Mouse (Mus musculus) bone marrow macrophage, adult 2 months (primary cell): ENCODE measurements around the gene Kdm2b. TPM values are rescaled to one million over a fixed set of nuclear protein-coding genes. Genes with fewer than 3 reads are reported as not detected.
A peak's percentile ranks its signal among the peaks of the same experiment; 100 is the strongest.

Experiments
- H3K27ac ChIP-seq: 2 replicates; pipeline ENCODE4 v1.5.1; 2012; ENCODE audit warnings: low read depth, low read length; ENCODE audit not compliant: insufficient read depth
- H3K4me1 ChIP-seq: 2 replicates; pipeline ENCODE4 v1.6.1; 2012; ENCODE audit warnings: low read length; ENCODE audit not compliant: control insufficient read depth, insufficient read depth
- H3K4me3 ChIP-seq: 2 replicates; pipeline ENCODE4 v1.5.1; 2012; ENCODE audit warnings: mild to moderate bottlenecking, low read length, moderate library complexity; ENCODE audit not compliant: insufficient read depth
- CTCF ChIP-seq: IDR thresholded peaks from 2 replicates; pipeline ENCODE4 v1.5.1; 2012; ENCODE audit warnings: low read depth, mild to moderate bottlenecking, low read length, moderate library complexity
- POLR2A ChIP-seq: IDR thresholded peaks from 2 replicates; pipeline ENCODE4 v1.6.1; 2012; ENCODE audit warnings: mild to moderate bottlenecking, low read depth, low read length, borderline replicate concordance
- polyA plus RNA-seq: library from polyadenylated mRNA; stranded (reverse); fragments of >200 nt; gene quantifications from 2 replicates; pipeline ENCODE4 v1.2.4, GENCODE M21; 2012; ENCODE audit not compliant: missing spikeins, insufficient read depth, insufficient read length

The Kdm2b gene
- polyA plus RNA-seq, 1 experiment = 26.9 TPM

DNA sequence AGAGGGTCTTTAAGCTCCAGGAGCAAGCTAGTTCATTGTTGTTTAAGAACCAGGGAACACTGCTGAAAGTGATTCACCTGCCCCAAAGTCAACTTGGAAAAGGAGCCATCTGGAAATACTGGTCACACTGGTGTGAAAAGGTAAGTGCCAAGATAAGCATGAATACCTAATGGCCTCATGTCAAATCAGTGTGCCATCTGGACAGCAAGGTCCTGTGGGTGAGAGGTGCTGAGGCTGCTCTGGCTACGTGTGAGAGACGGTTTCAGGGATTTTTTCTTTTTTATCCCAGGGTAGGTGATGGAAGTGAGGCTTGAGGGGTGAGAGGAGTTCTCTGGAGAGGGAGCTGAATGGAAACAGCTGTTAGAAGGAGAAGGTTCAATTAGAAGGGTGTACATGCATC is 116.0 kb downstream of the Kdm2b start:
- Histone ChIP-seq H3K27ac (no peak overlapping the region), H3K4me3 (no peak overlapping the region), H3K4me1 (no peaks in the 10 kb centered on the region)
- TF ChIP-seq CTCF = no peak
- TF ChIP-seq POLR2A = no peak

- Histone ChIP-seq H3K4me1 (no peaks in the 10 kb centered on the region), H3K27ac (no peak overlapping the region), H3K4me3 (no peak overlapping the region)
- no peak for TF ChIP-seq CTCF
- TF ChIP-seq POLR2A = no peak
Measured at GRCm38 (mm10) chr5:122872626-122873025, 117.0 kb downstream of the Kdm2b start.

DNA sequence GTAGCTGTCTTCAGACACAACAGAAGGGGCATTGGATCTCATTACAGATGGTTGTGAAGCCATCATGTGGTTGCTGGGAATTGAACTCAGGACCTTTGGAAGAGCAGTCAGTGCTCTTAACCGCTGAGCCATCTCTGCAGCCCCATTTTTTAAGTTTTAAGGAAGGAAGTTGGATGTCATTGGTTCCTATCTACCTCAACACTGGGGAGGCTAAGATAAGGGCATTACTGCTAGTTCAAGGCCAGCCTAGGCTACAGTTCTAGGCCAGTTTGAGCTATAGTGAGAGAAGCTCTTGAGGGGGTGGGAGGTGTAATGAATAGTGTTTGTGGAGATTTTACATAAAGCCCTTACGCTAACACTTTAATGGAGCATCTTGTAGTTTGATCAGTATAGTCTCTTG is 126.6 kb downstream of the Kdm2b start:
- H3K27ac ChIP-seq = no peak overlapping the region
- H3K4me3 ChIP-seq = no peak overlapping the region
- TF ChIP-seq POLR2A (no peak), CTCF (no peak)
- peaks cover 2% of the 10 kb centered on the region; the same call in 1 of the 2 replicates for H3K4me1 ChIP-seq

DNA sequence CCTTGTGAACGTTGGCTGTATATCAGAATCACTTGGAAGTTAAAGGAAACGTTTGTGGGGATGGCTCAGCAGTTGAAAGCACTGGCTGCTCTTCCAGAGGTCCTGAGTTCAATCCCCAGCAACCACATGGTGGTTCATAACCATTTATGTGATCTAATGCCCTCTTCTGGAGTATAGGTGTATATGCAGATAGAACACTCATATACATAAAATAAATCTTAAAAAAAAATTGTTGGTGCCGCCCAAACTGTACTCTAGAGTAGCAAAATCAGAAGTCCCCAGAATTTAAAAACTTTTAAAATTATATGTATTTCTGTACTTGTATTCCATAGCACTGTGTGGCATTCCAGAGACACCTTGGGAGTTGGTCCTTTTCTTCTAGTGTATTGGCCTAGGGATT is 133.8 kb downstream of the Kdm2b start:
- no peak for TF ChIP-seq POLR2A
- no peak for TF ChIP-seq CTCF
- Histone ChIP-seq H3K27ac (no peak overlapping the region), H3K4me3 (no peak overlapping the region), H3K4me1 (peaks cover 13% of the 10 kb centered on the region)

GRCm38 (mm10) chr5:122852611-122853010 is 137.0 kb downstream of the Kdm2b start:
- TF ChIP-seq CTCF (no peak), POLR2A (no peak)
- H3K4me1 ChIP-seq = peaks cover 15% of the 10 kb centered on the region
- H3K27ac ChIP-seq = no peak overlapping the region
- H3K4me3 ChIP-seq = no peak overlapping the region

GRCm38 (mm10) chr5:122850319-122851002 is 139.2 kb downstream of the Kdm2b start:
- peak overlapping the region; percentile 90 for H3K4me3 ChIP-seq
- H3K27ac ChIP-seq = peak overlapping the region; percentile 61
- TF ChIP-seq CTCF (no peak), POLR2A (no peak)
- peaks cover 12% of the 10 kb centered on the region for H3K4me1 ChIP-seq

DNA sequence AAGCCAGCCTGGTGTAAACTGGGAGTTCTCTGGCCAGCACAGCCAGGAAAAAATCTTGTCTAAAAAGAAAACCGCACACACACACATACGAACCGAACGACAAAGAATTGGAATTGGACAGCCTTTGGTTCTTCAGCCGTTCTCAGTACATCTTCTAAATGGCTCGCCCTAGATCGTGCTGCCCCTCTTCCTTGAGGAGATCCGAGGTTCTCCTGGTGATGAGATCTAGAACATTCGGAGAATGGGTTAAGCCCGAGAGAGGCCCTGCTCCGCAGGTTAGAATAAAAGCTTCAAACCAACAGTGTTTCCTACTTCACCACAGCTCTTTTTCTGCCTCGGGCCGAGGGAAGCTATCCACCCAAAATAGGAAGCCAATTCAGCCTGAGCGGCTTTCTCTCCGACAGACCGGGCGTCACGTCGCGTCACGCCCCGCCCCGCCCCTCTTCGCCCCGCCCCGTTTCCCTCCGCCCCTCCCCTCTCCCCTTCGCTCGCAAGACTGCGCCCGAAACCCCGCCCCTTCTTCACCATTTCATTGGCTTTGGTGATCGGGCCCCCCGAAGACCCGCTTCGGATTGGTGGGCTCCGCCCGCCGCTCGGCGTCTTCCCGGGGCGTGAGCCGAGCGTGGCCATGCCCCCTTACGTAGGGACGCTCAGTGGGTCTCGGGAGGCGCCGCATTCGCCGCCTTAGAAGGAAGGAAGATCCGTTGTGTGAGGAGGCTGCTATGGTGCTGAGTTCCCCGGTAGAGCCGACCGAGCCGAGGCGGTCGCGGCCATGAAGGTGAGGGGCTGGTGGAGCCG is 139.9 kb downstream of the Kdm2b start, which contains the start of gene Rnf34:
Gene Rnf34, plus strand, starts transcription at position 528 of the 798 bp plus-strand sequence.
- TF ChIP-seq POLR2A = peak; percentile 94
- no peak for TF ChIP-seq CTCF
- peak within 1 kb of the TSS; percentile 73 for H3K27ac ChIP-seq
- H3K4me3 ChIP-seq = peak within 1 kb of the TSS; percentile 90
- H3K4me1 ChIP-seq = peaks cover 12% of the 10 kb centered on the region

DNA sequence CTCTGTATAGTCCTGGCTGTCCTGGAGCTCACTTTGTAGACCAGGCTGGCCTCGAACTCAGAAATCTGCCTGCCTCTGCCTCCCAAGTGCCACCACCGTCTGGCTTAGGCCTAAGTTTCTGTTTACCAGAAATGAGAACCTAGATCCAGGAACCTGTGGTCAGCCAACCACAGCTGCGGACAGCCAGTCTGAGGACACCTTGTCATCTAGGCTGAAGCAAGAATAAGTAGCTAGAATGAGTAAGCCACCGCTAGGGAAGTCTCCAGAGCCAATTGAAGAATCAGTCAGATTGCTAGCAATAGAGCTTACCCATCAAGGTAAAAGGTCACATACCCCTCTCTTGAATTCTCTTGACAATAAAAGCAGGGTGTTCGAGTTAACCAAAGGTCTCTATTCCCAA is 145.8 kb downstream of the Kdm2b start:
- Histone ChIP-seq H3K4me1 (peaks cover 4% of the 10 kb centered on the region; the same call in 1 of the 2 replicates), H3K27ac (no peak overlapping the region), H3K4me3 (no peak overlapping the region)
- TF ChIP-seq POLR2A (no peak), CTCF (no peak)

DNA sequence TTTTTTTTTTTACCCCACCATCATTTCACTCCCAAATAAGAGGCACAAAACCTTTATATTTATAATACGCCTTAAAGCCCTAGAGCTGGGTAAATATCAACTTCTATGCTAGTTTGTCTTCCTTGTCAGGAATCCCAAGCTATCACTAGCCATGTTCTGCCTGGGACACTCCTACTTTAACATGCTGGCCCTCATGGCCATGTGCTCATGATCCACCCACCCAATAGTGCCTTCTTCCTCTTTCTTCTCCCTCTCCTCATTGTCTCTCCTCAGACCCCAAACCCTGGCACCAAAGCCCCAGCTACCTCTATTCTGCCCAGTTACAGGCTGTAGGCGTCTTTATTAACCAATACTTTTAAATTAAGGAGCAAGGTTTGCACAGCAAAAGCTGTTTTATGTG is 148.5 kb downstream of the Kdm2b start:
- no peak overlapping the region for H3K27ac ChIP-seq
- H3K4me1 ChIP-seq = no peaks in the 10 kb centered on the region
- TF ChIP-seq CTCF (no peak), POLR2A (no peak)
- H3K4me3 ChIP-seq = no peak overlapping the region

- Histone ChIP-seq H3K27ac (peak overlapping the region; percentile 64), H3K4me3 (no peak overlapping the region), H3K4me1 (peaks cover 9% of the 10 kb centered on the region; the same call in 1 of the 2 replicates)
- TF ChIP-seq CTCF (no peak), POLR2A (no peak)
Measured at GRCm38 (mm10) chr5:122832996-122833395, 156.6 kb downstream of the Kdm2b start.
